Mouse (Mus musculus) B cell, adult 2 months (primary cell): ENCODE results near the gene Nr5a1.

ENCODE experiments used
- DNase-seq, 2 experiments: peaks; one replicate each; pipeline ENCODE4 v3.0.0; 2022

Nr5a1 gene

GRCm38 (mm10) chr2:38700177-38700576 is 14.2 kb downstream of the Nr5a1 start:
- no peak for DNase-seq

GRCm38 (mm10) chr2:38698623-38699022 is 15.7 kb downstream of the Nr5a1 start:
- no peak for DNase-seq

- DNase-seq, result no peak
Measured at GRCm38 (mm10) chr2:38697128-38698120, 16.9 kb downstream of the Nr5a1 start.

GRCm38 (mm10) chr2:38695770-38696169 is 18.6 kb downstream of the Nr5a1 start:
- no peak for DNase-seq

GRCm38 (mm10) chr2:38691542-38691941 is 22.8 kb downstream of the Nr5a1 start:
- DNase-seq, result peak; percentile 33

- DNase-seq, result no peak
Measured at GRCm38 (mm10) chr2:38689881-38690280, 24.5 kb downstream of the Nr5a1 start.

- DNase-seq, result peak; percentile 29 to 36
Measured at GRCm38 (mm10) chr2:38688791-38689520, 25.4 kb downstream of the Nr5a1 start.

- DNase-seq, result no peak
Measured at GRCm38 (mm10) chr2:38685746-38686145, 28.6 kb downstream of the Nr5a1 start.

GRCm38 (mm10) chr2:38683083-38683482 is 31.3 kb downstream of the Nr5a1 start:
- DNase-seq, result no peak

- no peak for DNase-seq
Measured at GRCm38 (mm10) chr2:38682209-38682608, 32.1 kb downstream of the Nr5a1 start.

- no peak for DNase-seq
Measured at GRCm38 (mm10) chr2:38678947-38679346, 35.4 kb downstream of the Nr5a1 start.

GRCm38 (mm10) chr2:38675366-38675969 is 38.9 kb downstream of the Nr5a1 start:
- DNase-seq, result no peak

GRCm38 (mm10) chr2:38672496-38672895 is 41.8 kb downstream of the Nr5a1 start:
- DNase-seq, result no peak

GRCm38 (mm10) chr2:38668802-38669580 is 45.4 kb downstream of the Nr5a1 start:
- peak; percentile 20 to 30 for DNase-seq

- DNase-seq, result peak; percentile 43
Measured at GRCm38 (mm10) chr2:38661398-38661797, 52.9 kb downstream of the Nr5a1 start.

GRCm38 (mm10) chr2:38658338-38658836 is 56.0 kb downstream of the Nr5a1 start:
- peak; percentile 57 to 63 for DNase-seq

GRCm38 (mm10) chr2:38653694-38654093 is 60.6 kb downstream of the Nr5a1 start:
- no peak for DNase-seq

GRCm38 (mm10) chr2:38653293-38653619 is 61.1 kb downstream of the Nr5a1 start:
- DNase-seq, result no peak

- DNase-seq, result no peak
Measured at GRCm38 (mm10) chr2:38652565-38653292, 61.6 kb downstream of the Nr5a1 start.

GRCm38 (mm10) chr2:38652098-38652497 is 62.2 kb downstream of the Nr5a1 start:
- DNase-seq, result no peak

- DNase-seq, result no peak
Measured at GRCm38 (mm10) chr2:38650340-38650739, 64.0 kb downstream of the Nr5a1 start.

- no peak for DNase-seq
Measured at GRCm38 (mm10) chr2:38647661-38648060, 66.7 kb downstream of the Nr5a1 start.
